Mouse (Mus musculus): ENCODE measurements around the gene Rpl12.

GRCm38 (mm10) chr2:32938741-32939140 is 22.6 kb upstream of the Rpl12 start:
- TF ChIP-seq CTCF (IDR thresholded peaks at IDR 0.05) (no peak), EP300 (IDR thresholded peaks at IDR 0.05) (no peak)

Data from lung, postnatal 0 days (tissue).